Mouse (Mus musculus) layer of hippocampus, adult 2 months (tissue): ENCODE results near the gene Aldh2. TPM values are rescaled to one million over a fixed set of nuclear protein-coding genes. Genes with fewer than 3 reads are reported as not detected.
"Not testable (repeated sequence)": the region's sequence is repeated elsewhere in the genome, so short reads cannot be mapped to it uniquely, and the experiment has no call there.

Experiments used
- DNase-seq, 2 experiments: peaks; one replicate each; pipeline ENCODE4 v3.0.0; 2022; ENCODE audit warnings: low spot score in 2 of 2
- H3K27ac ChIP-seq: fragments of 200-600 bp; 2 replicates; pipeline ENCODE4 v1.8.1; 2022
- H3K4me3 ChIP-seq: fragments of 200-600 bp; 2 replicates; pipeline ENCODE4 v1.8.1; 2022; ENCODE audit warnings: mild to moderate bottlenecking
- CTCF ChIP-seq: fragments of 200-600 bp; conservative IDR thresholded peaks from 2 replicates; pipeline ENCODE4 v1.8.1; 2022; ENCODE audit warnings: antibody characterized with exemption, mild to moderate bottlenecking, moderate library complexity
- total RNA-seq, 2 experiments: library from RNA; stranded (reverse); gene quantifications; 2 replicates each; pipeline ENCODE4 v1.2.3; 2021

Gene Aldh2
- total RNA-seq, 2 experiments from 2014 or later: 125 to 134 TPM

- no peak overlapping the region for H3K4me3 ChIP-seq
- no peak for TF ChIP-seq CTCF
- DNase-seq: no peak
- no peak overlapping the region for H3K27ac ChIP-seq
These were observed 66.7 kb downstream of the Aldh2 start for GRCm38 (mm10) chr5:121526961-121527360.

GRCm38 (mm10) chr5:121526526-121526925 lies 67.1 kb downstream of the Aldh2 start:
- no peak for TF ChIP-seq CTCF
- DNase-seq: no peak
- Histone ChIP-seq H3K27ac (no peak overlapping the region), H3K4me3 (no peak overlapping the region)

- Histone ChIP-seq H3K27ac (no peak overlapping the region), H3K4me3 (no peak overlapping the region)
- no peak for TF ChIP-seq CTCF
- no peak for DNase-seq
These were observed 67.7 kb downstream of the Aldh2 start for GRCm38 (mm10) chr5:121525774-121526450.

DNA sequence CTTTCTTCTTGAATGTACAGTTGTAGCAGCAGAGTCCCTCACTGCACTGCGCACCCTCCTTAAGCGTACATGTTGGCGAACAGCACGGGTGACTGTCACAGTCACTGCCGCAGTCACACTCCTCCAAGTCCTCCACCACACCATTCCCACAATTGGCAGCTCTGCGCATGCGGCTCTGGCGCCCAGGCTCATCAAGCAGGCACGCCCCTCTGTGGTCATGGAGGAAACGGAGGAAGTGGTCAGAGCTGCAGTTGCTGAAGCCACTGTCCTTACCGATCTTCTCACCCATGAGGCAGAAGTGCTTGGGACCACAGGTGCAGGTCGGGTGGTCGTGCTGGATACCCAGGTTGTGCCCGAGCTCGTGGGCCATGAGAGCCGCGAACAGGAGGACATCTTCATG lies 73.9 kb downstream of the Aldh2 start:
- DNase-seq, H3K4me3 ChIP-seq, H3K27ac ChIP-seq: not testable (repeated sequence)

DNA sequence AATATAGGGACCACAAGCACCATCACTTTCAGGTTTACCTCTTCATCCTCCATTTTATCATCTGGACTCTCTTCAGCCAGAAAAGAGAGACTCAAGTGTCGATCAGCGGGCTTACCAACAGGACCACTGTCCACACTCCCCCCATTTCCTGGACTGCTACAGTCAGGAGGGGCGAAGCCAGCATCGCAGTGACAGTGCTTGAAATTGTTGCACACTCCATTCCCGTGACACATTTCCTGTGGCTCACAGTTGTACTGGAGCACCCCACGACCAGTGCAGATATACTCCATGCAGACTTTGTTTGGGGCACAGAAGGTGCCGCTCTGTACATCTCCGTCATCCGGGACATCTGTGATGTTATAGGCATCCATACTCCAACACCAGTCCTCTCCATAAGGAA lies 74.6 kb downstream of the Aldh2 start:
- no peak for DNase-seq
- Histone ChIP-seq H3K27ac (no peak overlapping the region), H3K4me3 (no peak overlapping the region)
- TF ChIP-seq CTCF: no peak

Other genes starting within 250 kb of the Aldh2 start
- 10 to 100 TPM; 79.8 to 82.8 TPM for gene Trafd1, start 208.2 kb downstream of the Aldh2 start, total RNA-seq
- gene Naa25, start 195.9 kb downstream of the Aldh2 start, total RNA-seq: 10 to 100 TPM; 37.2 to 40.9 TPM
- 1 to 10 TPM; 7.7 to 8.6 TPM for gene Tmem116, start 141.9 kb downstream of the Aldh2 start, total RNA-seq
- gene Erp29, start 141.3 kb downstream of the Aldh2 start, total RNA-seq: 100 to 1,000 TPM; 127 to 144 TPM
- not detected for gene Adam1b, start 90.4 kb downstream of the Aldh2 start, total RNA-seq
- 10 to 100 TPM; 17.7 to 22.9 TPM for gene Adam1a, start 48.3 kb downstream of the Aldh2 start, total RNA-seq
- not detected for gene Gm42878, start 48.3 kb downstream of the Aldh2 start, total RNA-seq
- 10 to 100 TPM; 68.1 to 76.2 TPM for gene Mapkapk5, start 47.9 kb downstream of the Aldh2 start, total RNA-seq
- 1 to 10 TPM; 5.5 to 6.8 TPM for gene Acad12, start 25.1 kb upstream of the Aldh2 start, total RNA-seq
- gene Acad10, start 66.7 kb upstream of the Aldh2 start, total RNA-seq: 1 to 10 TPM; 4.2 to 4.3 TPM
- 10 to 100 TPM; 67.8 to 68.4 TPM for gene Brap, start 66.7 kb upstream of the Aldh2 start, total RNA-seq
- 100 to 1,000 TPM; 216 to 227 TPM for gene Atxn2, start 117.5 kb upstream of the Aldh2 start, total RNA-seq
- 10 to 100 TPM; 19.9 to 21.6 TPM for gene Sh2b3, start 243.8 kb upstream of the Aldh2 start, total RNA-seq